Mouse (Mus musculus): ENCODE data around the gene Olfr1425. TPM values are rescaled to one million over a fixed set of nuclear protein-coding genes. Genes with fewer than 3 reads are reported as not detected.
"Not testable (repeated sequence)": the region's sequence is repeated elsewhere in the genome, so short reads cannot be mapped to it uniquely, and the experiment has no call there.

Gene Olfr1425
- total RNA-seq (2021), result not detected
- long read RNA-seq, experiment 1, result 0 reads
- long read RNA-seq, experiment 2, result 0 reads

DNA sequence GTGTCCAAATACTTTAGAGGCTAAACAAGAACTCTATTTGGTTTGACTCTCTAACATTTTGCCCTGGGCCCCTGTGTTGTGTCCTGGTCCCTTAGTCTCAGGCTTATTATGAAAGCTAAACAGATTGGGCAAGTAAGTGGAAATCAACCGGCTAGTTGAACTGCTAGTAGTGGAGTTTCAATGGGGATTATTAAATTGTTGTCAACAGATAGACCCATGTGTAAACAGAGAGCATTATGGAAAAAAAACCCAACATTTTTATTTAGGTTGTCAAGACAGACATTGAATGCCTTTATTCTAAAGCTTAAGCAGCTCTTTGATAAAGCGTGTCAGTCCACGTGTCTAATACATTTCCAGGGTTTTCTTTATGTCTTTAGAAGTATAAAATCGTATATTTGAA, at the start of gene Olfr1425:
Gene Olfr1425 (minus strand): TSS at position 101 of the 400 bp plus-strand sequence.
- intact Hi-C loops (cut with DNase I); DNase-seq: not testable (repeated sequence)

DNA sequence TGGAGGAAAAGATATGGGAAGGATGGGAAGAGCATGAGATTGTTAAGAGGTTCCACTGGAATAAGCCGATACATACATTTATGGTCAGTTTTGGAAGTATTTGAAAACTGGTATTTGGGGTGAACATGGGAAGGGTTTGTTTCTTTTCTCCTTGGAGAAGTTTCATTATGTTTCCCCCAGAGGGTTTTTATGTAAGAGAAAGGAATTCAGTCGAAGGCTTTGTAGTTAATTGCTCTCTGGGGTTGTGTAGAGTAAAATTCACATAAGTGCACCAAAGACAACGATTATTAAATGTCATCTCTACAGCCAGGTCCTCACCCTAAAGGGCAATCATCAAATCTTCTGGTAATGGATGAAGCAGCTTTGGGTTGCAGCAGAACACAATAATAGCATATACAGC, 45.6 kb upstream of the Olfr1425 start, which contains the start of gene Olfr76:
Gene Olfr76 (minus strand): TSS at position 101 of the 400 bp plus-strand sequence.
- no peak for DNase-seq

GRCm38 (mm10) chr19:12116464-12116863, 38.9 kb upstream of the Olfr1425 start:
- DNase-seq, result no peak
- intact Hi-C loops (cut with DNase I), result no loop called here

More for the DNA sequence above, 45.6 kb upstream of the Olfr1425 start, which contains the start of gene Olfr76:
- intact Hi-C loops (cut with DNase I), result no loop called here

GRCm38 (mm10) chr19:12115797-12116196, 38.3 kb upstream of the Olfr1425 start, which contains the start of gene Olfr1428:
Olfr1428 (minus strand) TSS chr19:12115897.
- intact Hi-C loops (cut with DNase I), result no loop called here
- DNase-seq, result no peak

- no peak for DNase-seq
- intact Hi-C loops (cut with DNase I), result no loop called here
These were observed 36.3 kb upstream of the Olfr1425 start for GRCm38 (mm10) chr19:12113807-12114206.

- no peak for DNase-seq
- intact Hi-C loops (cut with DNase I), result no loop called here
These were observed 27.0 kb upstream of the Olfr1425 start for GRCm38 (mm10) chr19:12104541-12104940.

DNA sequence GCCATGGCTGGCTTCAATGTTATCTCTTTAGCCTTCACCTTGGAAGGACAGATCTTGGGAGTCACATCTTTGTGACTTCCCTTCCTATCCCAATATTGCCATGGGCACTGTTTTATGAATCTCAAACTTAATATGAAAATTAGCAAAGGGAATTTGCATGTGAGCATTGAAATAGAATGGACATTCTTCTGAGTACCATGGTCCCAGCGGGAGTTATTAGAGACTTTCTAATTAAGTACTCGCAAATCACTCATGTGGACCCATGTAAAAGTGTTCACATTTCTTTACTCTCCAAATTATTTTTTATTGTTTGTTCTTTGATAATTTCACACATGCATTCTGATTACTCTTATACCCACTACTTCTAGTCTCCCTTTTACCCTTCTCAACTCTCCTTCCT, 25.7 kb upstream of the Olfr1425 start, which contains the start of gene Olfr1427:
Gene Olfr1427 (minus strand): TSS at position 101 of the 400 bp plus-strand sequence.
- no peak for DNase-seq
- intact Hi-C loops (cut with DNase I), result no loop called here

DNA sequence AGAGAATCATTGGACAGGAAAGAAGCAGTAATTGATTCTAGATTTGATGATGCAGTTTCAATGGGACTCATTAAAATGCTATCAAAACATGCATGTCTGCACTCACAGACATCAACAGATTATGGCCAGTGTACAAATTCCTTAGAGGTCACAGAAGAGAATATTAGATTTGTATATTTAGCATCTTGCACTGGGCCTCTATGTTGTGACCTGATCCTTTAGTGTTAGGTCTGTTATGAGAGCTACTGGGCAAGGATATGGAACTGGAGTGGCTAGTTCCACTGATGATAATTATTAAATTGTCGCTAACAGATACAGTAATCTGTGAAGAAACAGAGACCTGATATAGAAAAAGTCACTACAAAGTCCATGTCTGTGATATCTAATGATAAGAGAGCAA, 14.4 kb upstream of the Olfr1425 start, which contains the start of gene Olfr1426:
Gene Olfr1426 (minus strand): TSS at position 101 of the 400 bp plus-strand sequence.
- DNase-seq, result no peak
- intact Hi-C loops (cut with DNase I), result no loop called here

DNA sequence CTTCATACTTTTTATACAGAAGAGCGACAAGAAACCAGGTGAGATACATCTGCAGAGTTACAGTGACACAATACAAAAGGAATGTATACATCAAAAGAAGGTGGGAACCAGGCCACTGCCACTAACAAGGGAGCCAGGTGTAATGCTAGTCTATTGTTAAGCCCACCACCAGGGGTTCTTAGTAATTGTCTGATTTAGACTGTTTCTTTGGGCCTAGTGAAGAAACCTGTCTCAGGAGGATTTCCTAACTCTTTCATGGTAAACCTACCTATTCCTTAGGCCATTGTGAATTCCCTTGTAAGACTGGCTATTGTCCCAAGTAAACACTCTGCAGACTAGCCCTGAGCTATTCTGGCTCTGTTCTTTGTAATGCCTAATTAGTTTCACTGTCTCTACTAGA, 8.0 kb downstream of the Olfr1425 start:
- DNase-seq; intact Hi-C loops (cut with DNase I): not testable (repeated sequence)

GRCm38 (mm10) chr19:12067806-12068205, 9.7 kb downstream of the Olfr1425 start:
- intact Hi-C loops (cut with DNase I); DNase-seq: not testable (repeated sequence)

DNA sequence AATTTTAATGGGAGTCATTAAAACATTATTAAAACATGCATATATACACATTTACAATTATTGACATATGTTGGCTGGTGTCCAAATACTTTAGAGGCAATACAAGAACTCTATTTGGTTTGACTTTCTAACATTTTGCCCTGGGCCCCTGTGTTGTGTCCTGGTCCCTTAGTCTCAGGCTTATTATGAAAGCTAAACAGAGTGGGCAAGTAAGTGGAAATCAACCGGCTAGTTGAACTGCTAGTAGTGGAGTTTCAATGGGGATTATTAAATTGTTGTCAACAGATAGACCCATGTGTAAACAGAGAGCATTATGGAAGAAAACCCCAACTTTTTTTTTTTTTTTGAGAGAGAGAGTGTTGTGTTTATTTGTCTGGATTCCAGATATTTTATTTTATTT, 14.9 kb downstream of the Olfr1425 start, which contains the start of gene Olfr1424:
Gene Olfr1424 (minus strand): TSS at position 101 of the 400 bp plus-strand sequence.
- DNase-seq; intact Hi-C loops (cut with DNase I): not testable (repeated sequence)

DNA sequence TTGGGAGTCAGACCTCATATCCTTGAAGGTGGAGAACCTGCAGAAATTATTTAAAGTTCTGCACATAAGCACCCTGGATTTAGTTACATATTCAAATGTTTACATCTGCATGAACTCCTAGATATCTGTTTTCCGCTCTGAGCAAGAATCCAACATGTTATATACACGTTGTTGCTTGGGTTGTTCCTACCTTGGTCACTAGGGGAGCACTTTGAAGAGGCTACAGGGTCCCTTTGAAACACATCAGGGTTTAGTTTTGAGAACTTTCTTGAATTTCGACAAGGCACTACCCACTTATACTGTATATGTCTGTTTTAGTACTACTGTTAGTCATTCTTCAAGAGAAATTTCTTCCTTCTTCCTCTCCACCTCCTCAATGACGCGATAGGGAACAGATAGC, 34.4 kb downstream of the Olfr1425 start:
- DNase-seq, result no peak
- intact Hi-C loops (cut with DNase I), result no loop called here

- intact Hi-C loops (cut with DNase I), result no loop called here
- no peak for DNase-seq
These were observed 36.3 kb downstream of the Olfr1425 start, which contains the start of gene Olfr1423 for GRCm38 (mm10) chr19:12041217-12041616. Olfr1423 (minus strand) TSS chr19:12041317.

DNA sequence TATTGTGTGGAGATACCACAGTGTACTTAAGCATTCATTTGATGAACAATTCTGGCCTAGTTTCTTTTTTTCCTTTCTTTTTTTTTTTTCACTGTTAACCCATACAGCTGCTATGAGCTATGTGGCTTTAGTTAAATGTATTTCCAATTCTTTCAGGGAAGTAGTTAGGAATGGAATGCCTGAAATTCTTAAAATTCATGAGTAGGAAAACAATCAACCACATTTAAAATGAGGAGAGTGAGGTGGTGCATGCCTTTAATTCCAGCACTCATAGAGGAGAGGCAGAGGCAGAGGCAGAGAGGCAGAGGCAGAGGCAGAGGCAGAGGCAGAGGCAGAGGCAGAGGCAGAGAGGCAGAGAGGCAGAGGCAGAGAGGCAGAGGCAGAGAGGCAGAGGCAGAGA, 39.8 kb downstream of the Olfr1425 start:
- intact Hi-C loops (cut with DNase I), result no loop called here
- DNase-seq, result no peak

DNA sequence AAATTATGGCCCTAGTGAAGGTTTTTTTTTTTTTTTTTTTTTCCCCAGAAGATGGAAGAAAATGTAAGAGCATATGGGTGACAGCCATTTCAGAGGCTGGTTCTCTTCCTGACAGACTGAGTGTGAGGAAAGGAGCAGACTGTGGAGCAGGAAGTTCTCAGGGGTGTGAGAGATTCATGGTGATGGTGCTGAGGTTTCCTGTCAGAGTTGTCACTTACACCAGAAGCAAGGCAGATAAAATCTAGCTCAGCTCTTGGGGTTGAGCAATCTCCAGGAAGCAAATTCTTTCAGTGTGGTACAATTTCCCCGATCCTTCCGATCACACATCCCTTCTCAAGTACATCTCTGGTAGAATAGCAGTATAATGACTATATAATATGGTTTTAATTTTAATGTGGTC, 50.9 kb downstream of the Olfr1425 start:
- DNase-seq, result no peak
- intact Hi-C loops (cut with DNase I), result no loop called here

- no peak for DNase-seq
- intact Hi-C loops (cut with DNase I), result no loop called here
These were observed 52.2 kb downstream of the Olfr1425 start for GRCm38 (mm10) chr19:12025333-12025732.

DNA sequence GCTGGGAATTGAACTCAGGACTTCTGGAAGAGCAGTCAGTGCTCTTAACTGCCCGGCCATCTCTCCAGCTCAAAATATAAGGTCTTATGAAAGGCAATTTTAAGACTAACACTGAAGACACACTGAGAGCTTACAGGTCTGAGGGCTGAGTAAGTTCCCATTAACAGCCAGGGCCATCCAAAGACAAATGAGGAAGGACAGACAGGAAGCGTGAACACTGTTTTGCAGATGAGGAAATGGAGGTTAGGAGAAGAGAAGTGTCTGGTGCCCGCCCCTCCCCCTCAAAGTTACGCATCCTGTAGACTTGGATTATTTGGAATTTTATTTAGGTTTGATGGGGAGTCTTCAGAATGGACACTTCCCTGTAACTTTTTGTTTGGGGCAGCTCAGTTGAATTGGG, 53.4 kb downstream of the Olfr1425 start:
- no peak for DNase-seq
- intact Hi-C loops (cut with DNase I), result no loop called here

Other genes starting within 250 kb of the Olfr1425 start
- gene Olfr1417, start 238.5 kb downstream of the Olfr1425 start, total RNA-seq (2021), result not detected
- not detected for gene Olfr1418, start 216.7 kb downstream of the Olfr1425 start, total RNA-seq (2021)
- gene Olfr1419, start 202.6 kb downstream of the Olfr1425 start, total RNA-seq (2021), result not detected
- gene Olfr1420, start 191.2 kb downstream of the Olfr1425 start, total RNA-seq (2021), result not detected
- gene Patl1, start 165.3 kb downstream of the Olfr1425 start, total RNA-seq (2021), result 10 to 100 TPM; 19.2 to 23.8 TPM
- 10 to 100 TPM; 57.0 to 60.8 TPM for gene Osbp, start 111.8 kb downstream of the Olfr1425 start, total RNA-seq (2021)
- gene Olfr1423, start 36.4 kb downstream of the Olfr1425 start, total RNA-seq (2021), result not detected
- gene Olfr1424, start 15.0 kb downstream of the Olfr1425 start, total RNA-seq (2021), result not detected
- gene Olfr1426, start 14.3 kb upstream of the Olfr1425 start, total RNA-seq (2021), result not detected
- gene Olfr1427, start 25.6 kb upstream of the Olfr1425 start, total RNA-seq (2021), result not detected
- gene Olfr1428, start 38.2 kb upstream of the Olfr1425 start, total RNA-seq (2021), result not detected
- not detected for gene Olfr76, start 45.5 kb upstream of the Olfr1425 start, total RNA-seq (2021)
- gene Olfr1555-ps1, start 92.4 kb upstream of the Olfr1425 start, total RNA-seq (2021), result not detected
- not detected for gene Olfr1431, start 122.9 kb upstream of the Olfr1425 start, total RNA-seq (2021)
- gene Olfr1432, start 154.9 kb upstream of the Olfr1425 start, total RNA-seq (2021), result not detected
- not detected for gene Olfr262, start 163.9 kb upstream of the Olfr1425 start, total RNA-seq (2021)
- gene Olfr235, start 183.3 kb upstream of the Olfr1425 start, total RNA-seq (2021), result not detected
- gene Olfr1434, start 202.1 kb upstream of the Olfr1425 start, total RNA-seq (2021), result not detected
- not detected for gene Olfr1436, start 221.4 kb upstream of the Olfr1425 start, total RNA-seq (2021)
- not detected for gene Olfr1437, start 247.4 kb upstream of the Olfr1425 start, total RNA-seq (2021)

All from gastrocnemius, postnatal 36 days (tissue).